In genomic region chr17:67779812-67780211, GRCm38 (mm10) we compare ENCODE assay signal across 7 mouse cellular contexts.
DNase-seq lines count a peak whose midpoint lies in the region; ATAC-seq and TF ChIP-seq lines count a peak whose summit lies in the region.

No protein-coding gene starts in this region.

- no peaks in the 10 kb centered on the region for H3K27me3 ChIP-seq in liver, embryonic 14.5 days (ENCODE audit: control insufficient read depth, insufficient read depth, low read length)
- no peaks in the 10 kb centered on the region for H3K27me3 ChIP-seq in liver, embryonic 11.5 days (replicated peaks; ENCODE audit: control insufficient read depth, insufficient read depth, low read length)
- H3K27me3 ChIP-seq in limb, embryonic 14.5 days (ENCODE audit: control insufficient read depth, insufficient read depth, low read length) = no peaks in the 10 kb centered on the region

- 57% methylated on average over 4 of the region's 4 CpGs for WGBS in liver, embryonic 14.5 days (ENCODE audit: insufficient replicate concordance)
- WGBS in liver, embryonic 11.5 days = 59% methylated on average over 4 of the region's 4 CpGs
- 59% methylated on average over 4 of the region's 4 CpGs for WGBS in limb, embryonic 14.5 days

- H3K4me2 ChIP-seq in liver, embryonic 14.5 days (ENCODE audit: low read depth) = no peak overlapping the region
- no peak overlapping the region for H3K4me2 ChIP-seq in liver, embryonic 11.5 days
- H3K4me2 ChIP-seq in limb, embryonic 14.5 days (replicated peaks; ENCODE audit: low read depth, low read length, severe bottlenecking) = no peak overlapping the region

- no peak for DNase-seq in liver, embryonic 14.5 days (ENCODE audit: low read depth in 3 of 3, low spot score in 3 of 3)
- no peak for DNase-seq in liver, embryonic 11.5 days (ENCODE audit: low spot score)
- peak; percentile 16 for DNase-seq in c-Kit-positive CD71-negative TER-119-negative erythroid progenitor cells, embryonic 14.5 days (ENCODE audit: low read depth)
- peak; percentile 46 for DNase-seq in forelimb bud, embryonic 11.5 days (ENCODE audit: low read depth, low spot score)
- DNase-seq in limb, embryonic 14.5 days (ENCODE audit: low spot score) = peak; percentile 50
- no peak for DNase-seq in MN1 (ENCODE audit: low spot score)
- DNase-seq in frontal cortex, postnatal 14 days (ENCODE audit: low spot score in 2 of 2) = no peak

- H3K27ac ChIP-seq in liver, embryonic 14.5 days = no peak overlapping the region
- no peak overlapping the region for H3K27ac ChIP-seq in liver, embryonic 11.5 days (ENCODE audit: low read depth, low read length)
- no peak overlapping the region for H3K27ac ChIP-seq in limb, embryonic 14.5 days (replicated peaks; ENCODE audit: low read depth, low read length)

- no peak for ATAC-seq in liver, embryonic 14.5 days (ENCODE audit: insufficient read depth)
- no peak for ATAC-seq in liver, embryonic 11.5 days (replicated peaks; ENCODE audit: low FRiP score)
- peak; percentile 60; the same call in 1 of the 2 replicates for ATAC-seq in limb, embryonic 14.5 days (ENCODE audit: low FRiP score, low read depth)

- no peak for TF ChIP-seq POLR2A in limb, embryonic 14.5 days (IDR thresholded peaks at IDR 0.05; ENCODE audit: borderline replicate concordance, extremely low read depth, insufficient read depth, insufficient read length)

- no peak for TF ChIP-seq EP300 in liver, embryonic 14.5 days (IDR thresholded peaks at IDR 0.05; ENCODE audit: low read depth)

- no peaks in the 10 kb centered on the region for H3K36me3 ChIP-seq in liver, embryonic 14.5 days (replicated peaks; ENCODE audit: control insufficient read depth, insufficient read depth, low read depth)
- H3K36me3 ChIP-seq in liver, embryonic 11.5 days (ENCODE audit: control insufficient read depth, insufficient read depth, low read length) = no peaks in the 10 kb centered on the region
- H3K36me3 ChIP-seq in limb, embryonic 14.5 days (ENCODE audit: control insufficient read depth, insufficient read depth, low read length) = no peaks in the 10 kb centered on the region

- H3K4me1 ChIP-seq in liver, embryonic 14.5 days (replicated peaks; ENCODE audit: control insufficient read depth in 2 of 2, insufficient read depth in 2 of 2, low read length in 1 of 2) = no peaks in the 10 kb centered on the region
- H3K4me1 ChIP-seq in liver, embryonic 11.5 days (replicated peaks; ENCODE audit: control insufficient read depth, insufficient read depth, low read length) = no peaks in the 10 kb centered on the region
- no peaks in the 10 kb centered on the region for H3K4me1 ChIP-seq in limb, embryonic 14.5 days (ENCODE audit: control insufficient read depth, insufficient read depth, low read length)

- no peaks in the 10 kb centered on the region for H3K9me3 ChIP-seq in liver, embryonic 14.5 days (ENCODE audit: control insufficient read depth, low read length)
- H3K9me3 ChIP-seq in liver, embryonic 11.5 days (ENCODE audit: control insufficient read depth, low read length) = no peaks in the 10 kb centered on the region
- H3K9me3 ChIP-seq in limb, embryonic 14.5 days (ENCODE audit: control insufficient read depth, low read length) = no peaks in the 10 kb centered on the region

- peak; percentile 39; the same call in 1 of the 2 replicates for TF ChIP-seq CTCF in liver, embryonic 14.5 days (IDR thresholded peaks at IDR 0.05; ENCODE audit: low read depth)

- H3K4me3 ChIP-seq in liver, embryonic 14.5 days (ENCODE audit: insufficient read depth in 1 of 2, low read depth in 2 of 2, low read length in 2 of 2) = no peak overlapping the region
- no peak overlapping the region for H3K4me3 ChIP-seq in liver, embryonic 11.5 days (ENCODE audit: low read depth, low read length)
- H3K4me3 ChIP-seq in limb, embryonic 14.5 days (replicated peaks; ENCODE audit: low read length) = no peak overlapping the region

- H3K9ac ChIP-seq in liver, embryonic 14.5 days (replicated peaks) = no peak overlapping the region
- H3K9ac ChIP-seq in liver, embryonic 11.5 days (ENCODE audit: low read depth, low read length) = no peak overlapping the region
- H3K9ac ChIP-seq in limb, embryonic 14.5 days (ENCODE audit: low read depth, low read length, severe bottlenecking) = no peak overlapping the region

Comparison
In these comparisons a context has a peak if more than half of its experiments do, and no peak if none do; other contexts are left out.
1. DNase-seq: peak in c-Kit-positive CD71-negative TER-119-negative erythroid progenitor cells, embryonic 14.5 days (single experiment), forelimb bud, embryonic 11.5 days (single experiment) and limb, embryonic 14.5 days (single experiment); none in liver, embryonic 14.5 days (0 of 3), liver, embryonic 11.5 days (single experiment), MN1 (single experiment) and frontal cortex, postnatal 14 days (0 of 2).